Mouse (Mus musculus) MEL (cell line): ENCODE measurements around the gene Comt. TPM values are rescaled to one million over a fixed set of nuclear protein-coding genes. Genes with fewer than 3 reads are reported as not detected.

ENCODE experiments used
- DNase-seq: peaks from one replicate; pipeline ENCODE4 v3.0.0; 2011; ENCODE audit warnings: low read depth, low spot score
- H3K27ac ChIP-seq: 2 replicates; pipeline ENCODE4 v1.5.1; 2012; ENCODE audit warnings: low read depth, mild to moderate bottlenecking, control low read depth, low read length, moderate library complexity; ENCODE audit not compliant: control insufficient read depth
- H3K27me3 ChIP-seq, 2 experiments: fragments of 150-350 bp in 1 of 2; sonication (generic) in 1 of 2; 2 replicates each; pipeline ENCODE4 v1.6.1; 2012; ENCODE audit warnings: low read length in 2 of 2, mild to moderate bottlenecking in 2 of 2, improper control_type of control experiment in 1 of 2, moderate library complexity in 1 of 2; ENCODE audit not compliant: insufficient read depth in 2 of 2, control insufficient read depth in 1 of 2
- H3K36me3 ChIP-seq, 2 experiments: 2 replicates each; pipeline ENCODE4 v1.6.1; 2012 to 2014; ENCODE audit warnings: low read length in 2 of 2, improper control_type of control experiment in 1 of 2, inconsistent platforms in 1 of 2, mild to moderate bottlenecking in 1 of 2; ENCODE audit not compliant: insufficient read depth in 2 of 2, control insufficient read depth in 1 of 2
- H3K4me1 ChIP-seq, 2 experiments: fragments of 150-350 bp in 1 of 2; sonication (generic) in 1 of 2; 2 replicates each; pipeline ENCODE4 v1.6.1; 2012; ENCODE audit warnings: low read length in 2 of 2, improper control_type of control experiment in 1 of 2, mild to moderate bottlenecking in 1 of 2; ENCODE audit not compliant: insufficient read depth in 2 of 2, control insufficient read depth in 1 of 2
- H3K4me3 ChIP-seq, 2 experiments: fragments of 150-350 bp in 1 of 2; sonication (generic) in 1 of 2; 2 replicates each; pipeline ENCODE4 v1.5.1; 2012; ENCODE audit warnings: low read depth in 2 of 2, low read length in 2 of 2, mild to moderate bottlenecking in 2 of 2, moderate library complexity in 2 of 2, control low read depth in 1 of 2, improper control_type of control experiment in 1 of 2; ENCODE audit not compliant: control insufficient read depth in 1 of 2, insufficient read depth in 1 of 2
- H3K79me2 ChIP-seq: 2 replicates; pipeline ENCODE4 v1.6.1; 2012; ENCODE audit warnings: mild to moderate bottlenecking, low read length, moderate library complexity; ENCODE audit not compliant: control insufficient read depth, poor library complexity, insufficient read depth
- H3K9ac ChIP-seq: 2 replicates; pipeline ENCODE4 v1.6.1; 2012; ENCODE audit warnings: low read depth, mild to moderate bottlenecking, control low read depth, low read length, moderate library complexity; ENCODE audit not compliant: control insufficient read depth, poor library complexity, severe bottlenecking
- H3K9me3 ChIP-seq: fragments of 150-350 bp; sonication (generic); replicated peaks from 2 replicates; pipeline ENCODE4 v1.6.1; 2012; ENCODE audit warnings: mild to moderate bottlenecking, low read length, improper control_type of control experiment, moderate library complexity; ENCODE audit not compliant: insufficient read depth
- CHD1 ChIP-seq: IDR thresholded peaks from 2 replicates; pipeline ENCODE4 v1.6.1; 2012; ENCODE audit warnings: low read depth, mild to moderate bottlenecking, inconsistent platforms, low read length, improper control_type of control experiment
- CHD2 ChIP-seq: IDR thresholded peaks from 2 replicates; pipeline ENCODE4 v1.6.1; 2011; ENCODE audit warnings: low read length, improper control_type of control experiment
- CTCF ChIP-seq, 3 experiments: IDR thresholded peaks in 2 of 3; conservative IDR thresholded peaks in 1 of 3; 2 replicates each; pipeline ENCODE4 v1.5.1; 2011 to 2012; ENCODE audit warnings: low read length in 3 of 3, low read depth in 2 of 3, mild to moderate bottlenecking in 2 of 3, improper control_type of control experiment in 1 of 3, inconsistent platforms in 1 of 3, mixed read lengths in 1 of 3, moderate library complexity in 1 of 3; ENCODE audit not compliant: control insufficient read depth in 1 of 3, insufficient read depth in 1 of 3, poor library complexity in 1 of 3, severe bottlenecking in 1 of 3
- ELF1 ChIP-seq: IDR thresholded peaks from 2 replicates; pipeline ENCODE4 v1.6.1; 2014; ENCODE audit warnings: low read depth, mild to moderate bottlenecking, inconsistent platforms, low read length, improper control_type of control experiment, moderate library complexity
- ETS1 ChIP-seq: IDR thresholded peaks from 2 replicates; pipeline ENCODE4 v1.6.1; 2012; ENCODE audit warnings: low read depth, mild to moderate bottlenecking, inconsistent platforms, low read length, improper control_type of control experiment, moderate library complexity
- GABPA ChIP-seq: IDR thresholded peaks from 2 replicates; pipeline ENCODE4 v1.6.1; 2012; ENCODE audit warnings: low read depth, mild to moderate bottlenecking, inconsistent platforms, low read length, improper control_type of control experiment, moderate library complexity
- GATA1 ChIP-seq: IDR thresholded peaks from 2 replicates; pipeline ENCODE4 v1.6.1; 2011; ENCODE audit warnings: low read depth, low read length, improper control_type of control experiment
- JUND ChIP-seq: IDR thresholded peaks from 2 replicates; pipeline ENCODE4 v1.6.1; 2011; ENCODE audit warnings: low read depth, mild to moderate bottlenecking, improper control_type of control experiment, low read length
- KAT2A ChIP-seq: conservative IDR thresholded peaks from 2 replicates; pipeline ENCODE4 v1.6.1; 2012; ENCODE audit warnings: low read depth, low read length, improper control_type of control experiment, inconsistent platforms
- MAFK ChIP-seq: IDR thresholded peaks from 2 replicates; pipeline ENCODE4 v1.6.1; 2011; ENCODE audit warnings: low read depth, mild to moderate bottlenecking, low read length, improper control_type of control experiment, borderline replicate concordance
- MEF2A ChIP-seq: IDR thresholded peaks from 2 replicates; pipeline ENCODE4 v1.6.1; 2014; ENCODE audit warnings: low read depth, mild to moderate bottlenecking, inconsistent platforms, low read length, improper control_type of control experiment; ENCODE audit not compliant: poor library complexity, insufficient replicate concordance, severe bottlenecking; ENCODE audit errors: extremely low read depth
- MXI1 ChIP-seq: IDR thresholded peaks from 2 replicates; pipeline ENCODE4 v1.6.1; 2011; ENCODE audit warnings: mild to moderate bottlenecking, low read depth, low read length, improper control_type of control experiment
- MYB ChIP-seq: IDR thresholded peaks from 2 replicates; pipeline ENCODE4 v1.6.1; 2011; ENCODE audit warnings: mild to moderate bottlenecking, low read depth, low read length, improper control_type of control experiment
- MYC ChIP-seq: IDR thresholded peaks from 2 replicates; pipeline ENCODE4 v1.6.1; 2011; ENCODE audit warnings: low read depth, mild to moderate bottlenecking, low read length, improper control_type of control experiment, moderate library complexity
- POLR2A ChIP-seq, 2 experiments: IDR thresholded peaks; 2 replicates each; pipeline ENCODE4 v1.6.1; 2011 to 2012; ENCODE audit warnings: low read length in 2 of 2, mild to moderate bottlenecking in 2 of 2, control low read depth in 1 of 2, improper control_type of control experiment in 1 of 2, low read depth in 1 of 2, moderate library complexity in 1 of 2; ENCODE audit not compliant: control insufficient read depth in 1 of 2, insufficient read depth in 1 of 2, poor library complexity in 1 of 2
- POLR2AphosphoS2 ChIP-seq: IDR thresholded peaks from 2 replicates; pipeline ENCODE4 v1.6.1; 2011; ENCODE audit warnings: low read length, improper control_type of control experiment
- POLR2AphosphoS5 ChIP-seq: IDR thresholded peaks from 2 replicates; pipeline ENCODE4 v1.6.1; 2012; ENCODE audit warnings: low read depth, borderline replicate concordance, mild to moderate bottlenecking, inconsistent platforms, low read length, moderate library complexity, mixed read lengths
- RAD21 ChIP-seq: IDR thresholded peaks from 2 replicates; pipeline ENCODE4 v1.6.1; 2011; ENCODE audit warnings: mild to moderate bottlenecking, low read depth, low read length, improper control_type of control experiment
- RCOR1 ChIP-seq: IDR thresholded peaks from 2 replicates; pipeline ENCODE4 v1.6.1; 2012; ENCODE audit warnings: low read depth, mild to moderate bottlenecking, inconsistent platforms, low read length, improper control_type of control experiment
- SIN3A ChIP-seq: IDR thresholded peaks from 2 replicates; pipeline ENCODE4 v1.6.1; 2012; ENCODE audit warnings: low read length, improper control_type of control experiment, inconsistent platforms
- SMC3 ChIP-seq: IDR thresholded peaks from 2 replicates; pipeline ENCODE4 v1.6.1; 2011; ENCODE audit warnings: low read depth, low read length, improper control_type of control experiment
- TAL1 ChIP-seq: IDR thresholded peaks from 2 replicates; pipeline ENCODE4 v1.6.1; 2012; ENCODE audit warnings: mild to moderate bottlenecking, inconsistent platforms, low read length, moderate library complexity, mixed read lengths
- TBP ChIP-seq: IDR thresholded peaks from 2 replicates; pipeline ENCODE4 v1.8.0; 2011; ENCODE audit warnings: low read depth, low read length, improper control_type of control experiment
- UBTF ChIP-seq: IDR thresholded peaks from 2 replicates; pipeline ENCODE4 v1.6.1; 2012; ENCODE audit warnings: low read depth, mild to moderate bottlenecking, inconsistent platforms, low read length, improper control_type of control experiment, moderate library complexity, borderline replicate concordance; ENCODE audit not compliant: insufficient read depth
- USF1 ChIP-seq: IDR thresholded peaks from 2 replicates; pipeline ENCODE4 v1.6.1; 2014; ENCODE audit warnings: low read depth, mild to moderate bottlenecking, inconsistent platforms, low read length, improper control_type of control experiment, moderate library complexity
- USF2 ChIP-seq, 2 experiments: IDR thresholded peaks; 2 replicates each; pipeline ENCODE4 v1.6.1; 2011 to 2012; ENCODE audit warnings: improper control_type of control experiment in 2 of 2, low read length in 2 of 2, borderline replicate concordance in 1 of 2, inconsistent platforms in 1 of 2, low read depth in 1 of 2, mild to moderate bottlenecking in 1 of 2; ENCODE audit not compliant: insufficient read depth in 1 of 2
- ZC3H11A ChIP-seq: IDR thresholded peaks from 2 replicates; pipeline ENCODE4 v1.6.1; 2012; ENCODE audit warnings: low read depth, mild to moderate bottlenecking, inconsistent platforms, low read length, improper control_type of control experiment
- ZMIZ1 ChIP-seq: IDR thresholded peaks from 2 replicates; pipeline ENCODE4 v1.6.1; 2012; ENCODE audit warnings: low read depth, mild to moderate bottlenecking, inconsistent platforms, low read length, improper control_type of control experiment, moderate library complexity
- ZNF384 ChIP-seq: IDR thresholded peaks from 2 replicates; pipeline ENCODE4 v1.6.1; 2012; ENCODE audit warnings: low read depth, mild to moderate bottlenecking, inconsistent platforms, low read length, improper control_type of control experiment
- polyA plus RNA-seq, 2 experiments: library from polyadenylated mRNA; stranded (reverse) in 1 of 2; unstranded in 1 of 2; fragments of >175 nt in 1 of 2; fragments of >200 nt in 1 of 2; gene quantifications; 2 replicates each; pipeline versions ENCODE4 v1.2.1 to v1.2.4; 2012; ENCODE audit warnings: low replicate concordance in 2 of 2, low read depth in 1 of 2; ENCODE audit not compliant: insufficient read length in 2 of 2, insufficient read depth in 1 of 2, missing spikeins in 1 of 2
- total RNA-seq: library from RNA; depleted of rRNA; stranded (reverse); fragments of 300-350 nt; gene quantifications from 2 replicates; pipeline ENCODE4 v1.2.3, GENCODE M21; 2012

Gene Comt
- total and polyA plus RNA-seq, 3 experiments = 62.5 to 71.8 TPM; not detected in 1

GRCm38 (mm10) chr16:18429641-18430040 lies 3.0 kb upstream of the Comt start:
- Histone ChIP-seq H3K9ac (peak overlapping the region; percentile 62), H3K9me3 (no peaks in the 10 kb centered on the region), H3K27me3 (no peaks in the 10 kb centered on the region), H3K4me3 (peak overlapping the region; percentile 36 to 46), H3K4me1 (peaks cover 35 to 42% of the 10 kb centered on the region in 2 experiments), H3K27ac (peak overlapping the region; percentile 93), H3K36me3 (peaks cover 0 to 43% of the 10 kb centered on the region in 2 experiments; a peak in 2 of 4 replicates), H3K79me2 (peaks cover 28% of the 10 kb centered on the region)
- TF ChIP-seq POLR2AphosphoS2 = no peak
- no peak for TF ChIP-seq MYC
- no peak for TF ChIP-seq MAFK
- no peak for TF ChIP-seq ELF1
- TF ChIP-seq GABPA = no peak
- TF ChIP-seq GATA1 = no peak
- no peak for TF ChIP-seq CHD2
- no peak for TF ChIP-seq RCOR1
- no peak for TF ChIP-seq POLR2AphosphoS5
- no peak for TF ChIP-seq POLR2A (IDR thresholded peaks at IDR 0.05; ENCODE audit: control insufficient read depth in 1 of 2, insufficient read depth in 1 of 2, low read depth in 1 of 2, low read length in 2 of 2, poor library complexity in 1 of 2)
- DNase-seq = no peak

DNA sequence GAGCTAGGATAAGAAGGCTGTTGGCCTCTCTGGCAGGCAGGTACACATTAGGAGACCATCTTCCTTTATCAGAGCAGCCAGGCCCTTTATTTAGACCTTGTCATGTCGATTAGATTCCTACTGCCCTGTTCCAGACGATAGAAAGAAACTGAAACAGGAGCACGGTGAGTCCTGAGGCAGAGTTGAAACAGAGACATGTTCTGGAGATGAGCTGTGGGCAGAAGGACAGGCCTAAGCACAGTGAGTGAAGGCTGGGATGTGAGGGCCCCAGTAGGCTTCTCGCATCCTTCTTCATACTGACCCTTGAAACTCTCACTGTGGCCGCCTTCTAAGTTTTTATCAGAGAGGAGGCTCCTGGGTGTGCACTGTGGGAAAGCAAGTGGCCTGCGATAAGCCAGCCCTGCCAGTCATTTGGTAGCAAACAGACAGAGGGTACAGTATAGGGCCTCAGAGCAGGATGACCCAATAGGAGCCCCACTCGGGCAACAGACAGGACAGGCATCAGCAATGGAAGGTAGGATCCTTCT lies 1.9 kb upstream of the Comt start:
- Histone ChIP-seq H3K79me2 (peaks cover 30% of the 10 kb centered on the region), H3K36me3 (peaks cover 0 to 43% of the 10 kb centered on the region in 2 experiments; a peak in 3 of 4 replicates), H3K9ac (peak overlapping the region; percentile 62), H3K27ac (peak overlapping the region; percentile 93), H3K9me3 (no peaks in the 10 kb centered on the region), H3K4me1 (peaks cover 35 to 42% of the 10 kb centered on the region in 2 experiments), H3K27me3 (no peaks in the 10 kb centered on the region), H3K4me3 (peak overlapping the region; percentile 36 to 46)
- peak; percentile 75 for DNase-seq
- 0 out of 2 replicates have a peak, but pooled peaks have one; percentile 14 for TF ChIP-seq ZNF384
- TF ChIP-seq SIN3A = peak; percentile 59; the same call in 1 of the 2 replicates
- TF ChIP-seq USF1 = no peak
- no peak for TF ChIP-seq MYC
- no peak for TF ChIP-seq SMC3
- TF ChIP-seq CHD1 = 0 out of 2 replicates have a peak, but pooled peaks have one; percentile 22
- no peak; the same call in 1 of the 2 replicates for TF ChIP-seq RCOR1
- TF ChIP-seq KAT2A = peak; percentile 32; the same call in 1 of the 2 replicates
- TF ChIP-seq MEF2A = no peak
- TF ChIP-seq POLR2AphosphoS5 = no peak
- TF ChIP-seq ETS1 = peak; percentile 77
- TF ChIP-seq TAL1 = peak; percentile 76
- peak; percentile 54; the same call in 1 of the 2 replicates for TF ChIP-seq MXI1
- no peak for TF ChIP-seq ZC3H11A
- no peak for TF ChIP-seq ELF1
- TF ChIP-seq RAD21 = no peak
- no peak for TF ChIP-seq CTCF (IDR thresholded peaks at IDR 0.05 in 2 of 3, conservative IDR thresholded peaks at IDR 0.05 in 1 of 3; ENCODE audit: control insufficient read depth in 1 of 3, insufficient read depth in 1 of 3, low read depth in 2 of 3, low read length in 3 of 3, poor library complexity in 1 of 3, severe bottlenecking in 1 of 3)
- no peak for TF ChIP-seq USF2 (IDR thresholded peaks at IDR 0.05; ENCODE audit: borderline replicate concordance in 1 of 2, insufficient read depth in 1 of 2, low read depth in 1 of 2, low read length in 2 of 2)
- TF ChIP-seq JUND = no peak
- TF ChIP-seq MYB = 0 out of 2 replicates have a peak, but pooled peaks have one; percentile 9
- TF ChIP-seq ZMIZ1 = peak; percentile 55; the same call in 1 of the 2 replicates
- no peak for TF ChIP-seq UBTF
- TF ChIP-seq TBP = 0 out of 2 replicates have a peak, but pooled peaks have one; percentile 46
- peak in 1 of 2 experiments; percentile 52; a peak in 2 of 4 replicates for TF ChIP-seq POLR2A (IDR thresholded peaks at IDR 0.05; ENCODE audit: control insufficient read depth in 1 of 2, insufficient read depth in 1 of 2, low read depth in 1 of 2, low read length in 2 of 2, poor library complexity in 1 of 2)
- no peak; the same call in 1 of the 2 replicates for TF ChIP-seq GABPA
